Mouse (Mus musculus): Measurements from ENCODE around the gene Dlec1. TPM values are rescaled to one million over a fixed set of nuclear protein-coding genes. Genes with fewer than 3 reads are reported as not detected.

The Dlec1 gene
- polyA plus RNA-seq, 1 experiment: 2.4 TPM

DNA sequence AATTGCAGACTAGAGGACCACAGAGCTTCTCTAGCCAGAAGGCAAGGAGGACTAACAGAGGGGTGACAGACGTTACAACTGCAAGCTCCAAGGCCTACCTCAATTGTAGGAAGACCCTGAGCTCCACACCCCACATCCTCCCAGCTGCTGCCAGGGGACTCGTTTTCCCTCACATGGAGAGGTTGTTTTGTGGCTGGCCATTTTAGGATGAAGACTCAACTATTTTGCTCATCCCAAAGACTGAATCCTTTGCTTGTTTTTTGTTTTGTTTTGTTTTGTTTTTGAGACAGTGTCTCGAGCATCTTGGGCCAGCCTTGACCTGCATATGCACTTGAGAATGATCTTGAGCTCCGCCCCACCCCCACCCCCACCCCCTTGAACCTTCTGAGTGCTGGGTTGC lies 56.6 kb downstream of the Dlec1 start, which contains the start of gene Gm47289:
TSS of gene Gm47289 (plus strand) at position 301 of the 400 bp plus-strand sequence.
- Histone ChIP-seq H3K36me3 (ENCODE audit: control insufficient read depth, insufficient read depth, low read length, poor library complexity, severe bottlenecking) (no peaks in the 10 kb centered on the region), H3K27me3 (ENCODE audit: control insufficient read depth, insufficient read depth, low read length, poor library complexity, severe bottlenecking) (no peaks in the 10 kb centered on the region), H3K4me3 (ENCODE audit: low read depth, low read length) (no peak within 1 kb of the TSS), H3K27ac (ENCODE audit: insufficient read depth, low read length) (no peak within 1 kb of the TSS), H3K4me1 (ENCODE audit: control insufficient read depth, insufficient read depth, low read length) (no peaks in the 10 kb centered on the region), H3K9me3 (replicated peaks; ENCODE audit: control insufficient read depth, insufficient read depth, low read length, poor library complexity, severe bottlenecking) (no peaks in the 10 kb centered on the region), H3K9ac (ENCODE audit: low read depth, poor library complexity, severe bottlenecking) (no peak within 1 kb of the TSS)
- TF ChIP-seq POLR2A (IDR thresholded peaks at IDR 0.05; ENCODE audit: insufficient read depth, low read length) (no peak), EP300 (IDR thresholded peaks at IDR 0.05; ENCODE audit: insufficient read depth, low read depth, low read length) (no peak), CTCF (IDR thresholded peaks at IDR 0.05; ENCODE audit: low read depth, low read length) (no peak)

DNA sequence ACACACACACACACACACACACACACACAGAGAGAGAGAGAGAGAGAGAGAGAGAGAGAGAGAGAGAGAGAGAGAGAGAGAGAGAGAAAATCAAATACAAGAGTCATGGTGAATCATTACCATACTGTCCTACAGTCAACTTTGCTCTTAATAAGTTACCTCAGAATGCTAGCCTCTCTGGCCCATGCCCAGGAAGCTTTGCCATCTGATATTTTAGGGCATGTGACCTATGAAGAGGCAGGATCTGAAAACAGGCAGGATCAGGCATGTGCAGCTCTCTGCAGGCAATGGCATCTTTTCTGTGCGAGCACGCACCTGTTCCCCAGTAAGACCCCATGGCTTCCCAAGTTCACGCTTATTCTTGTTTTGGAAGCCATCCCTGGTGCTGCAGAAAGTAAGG lies 58.4 kb downstream of the Dlec1 start:
- Histone ChIP-seq H3K9me3 (replicated peaks; ENCODE audit: control insufficient read depth, insufficient read depth, low read length, poor library complexity, severe bottlenecking) (no peaks in the 10 kb centered on the region), H3K4me1 (ENCODE audit: control insufficient read depth, insufficient read depth, low read length) (no peaks in the 10 kb centered on the region), H3K27ac (ENCODE audit: insufficient read depth, low read length) (no peak overlapping the region), H3K9ac (ENCODE audit: low read depth, poor library complexity, severe bottlenecking) (no peak overlapping the region), H3K36me3 (ENCODE audit: control insufficient read depth, insufficient read depth, low read length, poor library complexity, severe bottlenecking) (no peaks in the 10 kb centered on the region), H3K27me3 (ENCODE audit: control insufficient read depth, insufficient read depth, low read length, poor library complexity, severe bottlenecking) (no peaks in the 10 kb centered on the region), H3K4me3 (ENCODE audit: low read depth, low read length) (no peak overlapping the region)
- TF ChIP-seq POLR2A (IDR thresholded peaks at IDR 0.05; ENCODE audit: insufficient read depth, low read length) (no peak), EP300 (IDR thresholded peaks at IDR 0.05; ENCODE audit: insufficient read depth, low read depth, low read length) (no peak), CTCF (IDR thresholded peaks at IDR 0.05; ENCODE audit: low read depth, low read length) (no peak)

DNA sequence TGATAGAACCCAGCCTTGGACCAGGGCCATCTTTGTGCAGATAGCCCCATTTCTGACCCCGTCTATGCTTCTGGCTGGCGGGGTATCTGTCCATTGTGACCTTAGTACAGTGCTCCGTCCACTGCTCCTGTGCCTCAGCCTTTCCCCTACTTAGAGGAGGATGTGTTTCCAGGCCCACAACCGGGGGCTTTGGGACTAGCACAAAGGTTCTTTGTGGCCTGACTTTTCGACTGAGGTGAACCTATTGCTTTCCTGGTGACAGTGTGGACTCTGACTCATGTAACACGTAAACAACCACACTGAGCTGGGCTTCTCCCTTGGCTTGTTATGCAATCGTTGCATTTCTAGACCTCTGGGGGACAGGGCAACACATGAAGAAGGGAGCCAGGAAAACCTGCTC lies 62.5 kb downstream of the Dlec1 start:
- no peaks in the 10 kb centered on the region for H3K4me1 ChIP-seq (ENCODE audit: control insufficient read depth, insufficient read depth, low read length)
- no peaks in the 10 kb centered on the region for H3K27me3 ChIP-seq (ENCODE audit: control insufficient read depth, insufficient read depth, low read length, poor library complexity, severe bottlenecking)
- TF ChIP-seq CTCF (IDR thresholded peaks at IDR 0.05; ENCODE audit: low read depth, low read length) (no peak), EP300 (IDR thresholded peaks at IDR 0.05; ENCODE audit: insufficient read depth, low read depth, low read length) (no peak), POLR2A (IDR thresholded peaks at IDR 0.05; ENCODE audit: insufficient read depth, low read length) (no peak)
- H3K9me3 ChIP-seq (replicated peaks; ENCODE audit: control insufficient read depth, insufficient read depth, low read length, poor library complexity, severe bottlenecking): no peaks in the 10 kb centered on the region
- no peak overlapping the region for H3K27ac ChIP-seq (ENCODE audit: insufficient read depth, low read length)
- no peak overlapping the region for H3K9ac ChIP-seq (ENCODE audit: low read depth, poor library complexity, severe bottlenecking)
- H3K4me3 ChIP-seq (ENCODE audit: low read depth, low read length): no peak overlapping the region
- no peaks in the 10 kb centered on the region for H3K36me3 ChIP-seq (ENCODE audit: control insufficient read depth, insufficient read depth, low read length, poor library complexity, severe bottlenecking)

DNA sequence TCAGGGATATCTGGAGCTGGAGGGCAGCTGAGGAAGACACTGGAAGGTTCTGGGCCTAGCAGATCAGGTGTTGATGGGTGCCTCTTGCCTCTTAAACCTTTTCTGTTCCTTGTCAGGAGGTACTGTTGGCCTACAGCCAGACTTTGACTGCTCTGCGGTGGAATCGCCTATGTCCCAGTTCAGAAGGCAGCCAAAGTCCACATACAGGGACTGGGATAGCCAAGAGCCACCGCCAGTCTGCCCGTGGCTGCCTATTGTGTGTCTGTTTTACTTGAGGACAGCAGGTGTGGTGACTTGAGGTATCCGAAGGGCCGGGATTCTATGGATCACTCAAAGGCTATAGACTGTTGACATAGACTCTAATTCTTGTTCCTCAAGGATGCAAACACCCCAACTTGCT lies 63.3 kb downstream of the Dlec1 start:
- no peaks in the 10 kb centered on the region for H3K27me3 ChIP-seq (ENCODE audit: control insufficient read depth, insufficient read depth, low read length, poor library complexity, severe bottlenecking)
- no peaks in the 10 kb centered on the region for H3K36me3 ChIP-seq (ENCODE audit: control insufficient read depth, insufficient read depth, low read length, poor library complexity, severe bottlenecking)
- H3K9ac ChIP-seq (ENCODE audit: low read depth, poor library complexity, severe bottlenecking): no peak overlapping the region
- no peak overlapping the region for H3K4me3 ChIP-seq (ENCODE audit: low read depth, low read length)
- TF ChIP-seq POLR2A (IDR thresholded peaks at IDR 0.05; ENCODE audit: insufficient read depth, low read length): no peak
- no peak for TF ChIP-seq EP300 (IDR thresholded peaks at IDR 0.05; ENCODE audit: insufficient read depth, low read depth, low read length)
- TF ChIP-seq CTCF (IDR thresholded peaks at IDR 0.05; ENCODE audit: low read depth, low read length): no peak
- H3K9me3 ChIP-seq (replicated peaks; ENCODE audit: control insufficient read depth, insufficient read depth, low read length, poor library complexity, severe bottlenecking): no peaks in the 10 kb centered on the region
- no peaks in the 10 kb centered on the region for H3K4me1 ChIP-seq (ENCODE audit: control insufficient read depth, insufficient read depth, low read length)
- H3K27ac ChIP-seq (ENCODE audit: insufficient read depth, low read length): no peak overlapping the region

DNA sequence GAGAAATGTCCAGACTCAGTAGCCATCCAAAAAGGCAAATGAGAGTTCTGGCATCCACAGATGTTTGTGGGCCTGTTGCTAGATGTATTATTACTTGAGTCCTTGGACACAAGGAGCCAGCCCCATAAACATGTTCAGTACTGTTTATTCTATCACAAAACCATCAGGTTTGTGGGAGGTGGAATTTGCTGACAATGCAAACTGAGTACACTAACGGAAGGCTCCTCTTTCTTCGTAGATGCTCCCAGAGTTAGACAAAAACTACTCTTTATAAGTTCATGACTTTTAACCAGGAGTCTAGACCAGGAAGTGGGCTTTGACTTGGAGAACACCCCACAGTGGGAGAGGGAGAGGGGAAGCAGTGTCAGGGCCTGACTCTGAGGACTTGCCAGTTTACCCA lies 65.3 kb downstream of the Dlec1 start:
- H3K27me3 ChIP-seq (ENCODE audit: control insufficient read depth, insufficient read depth, low read length, poor library complexity, severe bottlenecking): no peaks in the 10 kb centered on the region
- no peaks in the 10 kb centered on the region for H3K9me3 ChIP-seq (replicated peaks; ENCODE audit: control insufficient read depth, insufficient read depth, low read length, poor library complexity, severe bottlenecking)
- no peaks in the 10 kb centered on the region for H3K36me3 ChIP-seq (ENCODE audit: control insufficient read depth, insufficient read depth, low read length, poor library complexity, severe bottlenecking)
- no peaks in the 10 kb centered on the region for H3K4me1 ChIP-seq (ENCODE audit: control insufficient read depth, insufficient read depth, low read length)
- TF ChIP-seq EP300 (IDR thresholded peaks at IDR 0.05; ENCODE audit: insufficient read depth, low read depth, low read length): no peak
- TF ChIP-seq CTCF (IDR thresholded peaks at IDR 0.05; ENCODE audit: low read depth, low read length): no peak
- no peak for TF ChIP-seq POLR2A (IDR thresholded peaks at IDR 0.05; ENCODE audit: insufficient read depth, low read length)
- no peak overlapping the region for H3K9ac ChIP-seq (ENCODE audit: low read depth, poor library complexity, severe bottlenecking)
- H3K27ac ChIP-seq (ENCODE audit: insufficient read depth, low read length): no peak overlapping the region
- H3K4me3 ChIP-seq (ENCODE audit: low read depth, low read length): no peak overlapping the region

DNA sequence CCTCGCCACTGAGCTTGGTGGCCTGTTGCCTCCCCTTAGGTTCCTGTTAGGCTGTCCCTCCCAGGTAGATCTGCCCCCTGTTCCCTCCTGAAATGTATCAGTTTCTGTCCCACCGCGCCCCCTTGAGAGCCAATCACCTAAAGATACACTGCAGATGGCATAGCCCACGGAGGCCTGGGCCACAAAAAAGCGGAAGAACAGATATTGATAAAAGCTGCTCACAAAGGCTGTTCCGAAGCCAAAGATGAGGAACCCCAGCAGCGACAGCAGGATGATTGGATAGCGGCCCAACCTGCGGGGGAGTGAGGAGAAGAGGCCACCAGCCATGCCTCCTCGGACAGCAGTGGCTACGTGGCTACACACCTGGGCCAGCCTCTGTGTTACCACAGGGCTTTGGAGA lies 77.0 kb downstream of the Dlec1 start:
- TF ChIP-seq EP300 (IDR thresholded peaks at IDR 0.05; ENCODE audit: insufficient read depth, low read depth, low read length) (no peak), CTCF (IDR thresholded peaks at IDR 0.05; ENCODE audit: low read depth, low read length) (no peak), POLR2A (IDR thresholded peaks at IDR 0.05; ENCODE audit: insufficient read depth, low read length) (no peak)
- Histone ChIP-seq H3K27ac (ENCODE audit: insufficient read depth, low read length) (no peak overlapping the region), H3K4me3 (ENCODE audit: low read depth, low read length) (no peak overlapping the region)

More for the DNA sequence above, 77.0 kb downstream of the Dlec1 start:
- Histone ChIP-seq H3K9ac (ENCODE audit: low read depth, poor library complexity, severe bottlenecking) (no peak overlapping the region), H3K4me1 (ENCODE audit: control insufficient read depth, insufficient read depth, low read length) (no peaks in the 10 kb centered on the region), H3K27me3 (ENCODE audit: control insufficient read depth, insufficient read depth, low read length, poor library complexity, severe bottlenecking) (no peaks in the 10 kb centered on the region), H3K36me3 (ENCODE audit: control insufficient read depth, insufficient read depth, low read length, poor library complexity, severe bottlenecking) (no peaks in the 10 kb centered on the region), H3K9me3 (replicated peaks; ENCODE audit: control insufficient read depth, insufficient read depth, low read length, poor library complexity, severe bottlenecking) (no peaks in the 10 kb centered on the region)

Measured in ES-Bruce4 (cell line).